8 mouse cellular contexts compared by ENCODE assay signal in the genomic region with DNA sequence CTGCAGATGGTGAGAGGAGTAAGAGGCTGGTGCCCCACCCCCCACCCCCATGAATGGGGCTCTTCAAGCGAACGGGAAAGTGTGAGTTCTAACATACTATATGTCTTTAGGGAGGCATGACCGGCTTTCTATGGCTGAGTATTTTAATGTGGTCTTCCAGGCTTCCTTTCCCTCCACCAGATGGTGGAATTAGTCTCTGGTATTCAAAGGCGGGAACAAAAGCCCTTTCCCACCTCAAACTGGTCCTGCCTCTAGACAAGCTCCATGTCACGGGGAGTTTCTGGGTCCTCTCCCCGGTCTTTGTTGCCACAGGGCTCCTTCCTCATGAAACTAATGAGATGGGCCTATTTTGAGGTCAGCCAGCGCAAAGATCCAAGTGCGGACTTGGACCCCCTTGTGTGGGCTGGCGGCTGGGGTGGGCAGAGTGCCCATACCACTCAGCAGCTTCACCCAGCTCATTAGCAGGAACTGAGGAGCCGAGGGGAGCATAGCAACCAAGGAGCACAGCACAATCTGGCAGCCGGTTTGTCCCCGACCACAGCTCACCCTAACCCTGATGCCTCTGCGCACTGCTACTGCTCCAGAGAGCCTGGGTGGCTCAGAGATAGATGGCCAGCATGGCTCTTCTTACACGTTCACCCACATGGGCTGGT. TPM values are rescaled to one million over a fixed set of nuclear protein-coding genes. Genes with fewer than 3 reads are reported as not detected.
A peak's percentile ranks its signal among the peaks of the same experiment; 100 is the strongest.
DNase-seq lines count a peak whose midpoint lies in the region; ATAC-seq and TF ChIP-seq lines count a peak whose summit lies in the region.

No protein-coding gene starts in this region.

- no peak overlapping the region for H3K9ac ChIP-seq in heart, embryonic 13.5 days
- H3K9ac ChIP-seq in lung, postnatal 0 days (replicated peaks; ENCODE audit: low read depth), result no peak overlapping the region

- H3K36me3 ChIP-seq in heart, embryonic 13.5 days, result no peaks in the 10 kb centered on the region
- no peaks in the 10 kb centered on the region for H3K36me3 ChIP-seq in lung, postnatal 0 days (ENCODE audit: insufficient read depth, low read length)

- H3K27ac ChIP-seq in heart, embryonic 13.5 days (replicated peaks), result peak overlapping the region; percentile 20; the same call in 1 of the 2 replicates
- H3K27ac ChIP-seq in lung, postnatal 0 days (ENCODE audit: low read length), result no peak overlapping the region

- ATAC-seq in heart, embryonic 13.5 days (ENCODE audit: extremely low read depth, insufficient number of reproducible peaks, low FRiP score, low TSS enrichment), result no peak
- ATAC-seq in lung, postnatal 0 days, result no peak

- no peak for TF ChIP-seq CTCF in lung, postnatal 0 days (IDR thresholded peaks at IDR 0.05)

- no peaks in the 10 kb centered on the region for H3K9me3 ChIP-seq in heart, embryonic 13.5 days
- H3K9me3 ChIP-seq in lung, postnatal 0 days (ENCODE audit: low read length), result no peaks in the 10 kb centered on the region

- no peak for TF ChIP-seq EP300 in lung, postnatal 0 days (IDR thresholded peaks at IDR 0.05)

- DNase-seq in heart, postnatal 14 days, result no peak
- DNase-seq in kidney, adult 11 months, result peak; percentile 70
- peak; percentile 23 to 59 for DNase-seq in left cerebral cortex, postnatal 25 days (ENCODE audit: low spot score in 2 of 2)
- peak; percentile 20 to 27 for DNase-seq in right cerebral cortex, postnatal 36 days (ENCODE audit: low spot score in 2 of 2)
- DNase-seq in adrenal gland, postnatal 36 days, result no peak
- no peak for DNase-seq in heart, adult 18-20 months
- DNase-seq in lung, postnatal 0 days (ENCODE audit: low spot score), result no peak

- 44% methylated on average over 14 of the region's 14 CpGs for WGBS in heart, embryonic 13.5 days
- 39% methylated on average over 14 of the region's 14 CpGs for WGBS in lung, postnatal 0 days

- peaks cover 11% of the 10 kb centered on the region; the same call in 1 of the 2 replicates for H3K27me3 ChIP-seq in heart, embryonic 13.5 days (replicated peaks)
- H3K27me3 ChIP-seq in lung, postnatal 0 days (replicated peaks; ENCODE audit: insufficient read depth, low read length), result no peaks in the 10 kb centered on the region

- H3K4me2 ChIP-seq in heart, embryonic 13.5 days, result no peak overlapping the region
- H3K4me2 ChIP-seq in lung, postnatal 0 days (replicated peaks; ENCODE audit: low read depth, low read length), result no peak overlapping the region

- peaks cover 31% of the 10 kb centered on the region for H3K4me1 ChIP-seq in heart, embryonic 13.5 days
- no peaks in the 10 kb centered on the region for H3K4me1 ChIP-seq in lung, postnatal 0 days (ENCODE audit: insufficient read depth, low read depth, low read length)

- no peak overlapping the region for H3K4me3 ChIP-seq in heart, embryonic 13.5 days
- H3K4me3 ChIP-seq in lung, postnatal 0 days (ENCODE audit: low read depth, low read length), result no peak overlapping the region

- intact Hi-C loops in heart, postnatal 14 days (cut with DNase I), result no loop called here
- intact Hi-C loops in left cerebral cortex, postnatal 25 days (cut with DNase I), result no loop called here

RNA-seq across cellular contexts. Expression of a gene that starts 39.5 kb away (rescaled TPM):
- polyA plus RNA-seq in heart, embryonic 13.5 days (2015; fragmentation: Nextera tagmentation; extraction: Ambion mirVana), result 1.3 and 1.4 TPM in 2 replicates
- 10 to 100 TPM in 1 of 2 experiments, 1 to 10 TPM in 1; 10.0 to 11.5 TPM for total RNA-seq in heart, postnatal 14 days (2021)
- total RNA-seq in left cerebral cortex, postnatal 25 days (2021), result 1 to 10 TPM; 3.1 to 3.9 TPM
- 1 to 10 TPM; 5.1 to 6.3 TPM for total RNA-seq in adrenal gland, postnatal 36 days (2021)
- 1 to 10 TPM; 5.0 to 5.1 TPM for total RNA-seq in heart, adult 18-20 months (2021)
- 2.1 and 2.2 TPM in 2 replicates for polyA plus RNA-seq in lung, postnatal 0 days (2015; fragmentation: Nextera tagmentation; extraction: Ambion mirVana)

Comparison
In these comparisons a context has a peak if more than half of its experiments do, and no peak if none do; other contexts are left out.
1. DNase-seq: peak in kidney, adult 11 months (single experiment), left cerebral cortex, postnatal 25 days (2 of 2) and right cerebral cortex, postnatal 36 days (2 of 2); none in heart, postnatal 14 days (0 of 2), adrenal gland, postnatal 36 days (0 of 2), heart, adult 18-20 months (0 of 2) and lung, postnatal 0 days (single experiment).